Mouse (Mus musculus): Measurements from ENCODE around the gene Tmem91. TPM values are rescaled to one million over a fixed set of nuclear protein-coding genes. Genes with fewer than 3 reads are reported as not detected.

The Tmem91 gene
- polyA plus RNA-seq, 1 experiment from 2014 or later = 1.0 TPM

DNA sequence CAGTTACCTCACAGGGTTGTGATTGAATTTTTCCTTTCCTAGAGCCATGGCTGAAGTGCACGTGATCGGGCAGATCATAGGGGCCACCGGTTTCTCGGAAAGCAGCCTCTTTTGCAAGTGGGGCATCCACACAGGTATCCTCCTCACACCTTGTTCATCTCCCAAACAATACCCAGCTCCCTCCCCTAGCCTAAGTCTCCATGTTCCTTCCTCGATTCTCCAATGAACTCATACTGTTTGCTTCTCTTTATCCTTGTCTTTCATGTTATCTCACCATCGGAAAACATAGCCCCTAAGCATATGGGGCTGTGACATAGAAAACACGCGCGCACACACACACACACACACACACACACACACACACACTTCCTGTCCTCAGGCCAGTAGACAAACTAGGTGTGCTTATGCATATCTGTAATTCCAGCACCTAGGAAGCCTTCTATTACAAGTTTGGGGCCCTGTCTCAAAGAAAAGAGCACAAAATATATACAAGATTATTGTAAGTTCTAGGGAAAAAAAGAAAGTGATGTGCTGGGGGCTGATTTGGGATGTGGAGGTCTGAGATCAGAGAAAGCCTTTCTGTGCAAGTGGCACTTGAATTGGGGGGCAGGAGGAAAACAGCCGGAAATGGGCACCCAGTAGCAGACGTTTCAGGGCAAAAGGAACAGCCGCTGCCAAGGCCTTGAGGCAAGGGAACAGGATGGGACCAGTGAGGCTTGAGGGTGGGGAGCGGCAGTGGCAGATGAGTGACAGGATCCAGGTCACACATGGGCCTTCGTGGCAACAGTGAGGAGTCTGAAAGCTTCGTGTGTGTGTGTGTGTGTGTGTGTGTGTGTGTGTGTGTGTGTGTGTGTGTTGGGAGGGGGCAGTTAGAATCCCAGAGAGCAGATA is 6.6 kb upstream of the Tmem91 start:
- Histone ChIP-seq H3K9me3 (replicated peaks) (no peaks in the 10 kb centered on the region), H3K27me3 (peaks cover 5% of the 10 kb centered on the region), H3K27ac (peak overlapping the region; percentile 92), H3K36me3 (peaks cover 8% of the 10 kb centered on the region; the same call in 1 of the 2 replicates), H3K9ac (peak overlapping the region; percentile 72), H3K4me2 (peak overlapping the region; percentile 79), H3K4me3 (replicated peaks) (peak overlapping the region; percentile 68), H3K4me1 (replicated peaks) (peaks cover 72% of the 10 kb centered on the region)
- 16% methylated on average over 15 of the region's 15 CpGs for WGBS (ENCODE audit: insufficient replicate concordance)
- no peak for ATAC-seq (ENCODE audit: low read depth)
- DNase-seq = no peak

DNA sequence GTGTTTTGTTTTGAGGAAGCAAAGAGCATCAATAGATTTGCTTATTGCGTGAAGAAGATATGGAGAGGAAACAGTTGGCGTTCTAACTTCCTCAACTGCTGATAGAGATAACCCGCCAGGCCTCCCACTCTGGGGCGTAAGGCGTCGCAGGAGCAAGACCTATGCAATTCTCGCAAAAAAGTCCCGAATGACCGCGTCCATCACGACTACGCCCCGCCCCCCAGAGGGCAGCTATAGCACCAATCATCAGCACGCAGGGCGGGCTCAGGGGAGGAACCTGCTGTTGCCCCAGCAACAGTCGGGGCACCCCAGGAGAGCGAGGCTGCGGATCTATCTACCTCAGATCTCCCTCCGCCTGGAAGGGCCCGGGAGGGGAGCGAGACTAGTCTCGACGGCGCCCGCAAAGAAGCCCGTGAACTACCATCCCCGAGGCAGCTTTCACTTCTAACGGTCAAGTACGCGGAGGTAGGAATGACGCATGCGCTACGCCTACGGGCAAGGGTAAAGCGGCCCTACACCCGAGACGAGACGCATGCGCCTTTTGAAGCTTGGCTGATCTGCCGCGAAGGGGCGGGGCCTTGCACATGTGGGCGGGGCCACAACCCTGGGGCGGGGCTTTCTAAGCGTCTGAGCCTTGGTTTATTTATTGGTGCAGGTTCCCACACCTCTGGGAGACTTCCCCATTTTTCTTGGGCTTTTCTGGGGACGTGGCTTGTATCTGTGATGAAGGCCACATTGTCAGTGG is 5.7 kb upstream of the Tmem91 start, which contains the start of gene B9d2:
Gene B9d2, plus strand, starts transcription at position 267 of the 745 bp plus-strand sequence.
- under 1% methylated on average over 46 of the region's 46 CpGs for WGBS (ENCODE audit: insufficient replicate concordance)
- H3K9ac ChIP-seq = peak within 1 kb of the TSS; percentile 72
- peaks cover 63% of the 10 kb centered on the region for H3K4me1 ChIP-seq (replicated peaks)
- peak within 1 kb of the TSS; percentile 92 for H3K27ac ChIP-seq
- peak; percentile 97 for DNase-seq
- H3K4me3 ChIP-seq (replicated peaks) = peak within 1 kb of the TSS; percentile 68
- no peaks in the 10 kb centered on the region for H3K9me3 ChIP-seq (replicated peaks)
- H3K36me3 ChIP-seq = 0 out of 2 replicates have a peak, but pooled peaks cover 8% of the 10 kb centered on the region
- peak within 1 kb of the TSS; percentile 79 for H3K4me2 ChIP-seq
- peaks cover 13% of the 10 kb centered on the region for H3K27me3 ChIP-seq
- ATAC-seq (ENCODE audit: low read depth) = peak; percentile 96

- Histone ChIP-seq H3K27me3 (peaks cover 20% of the 10 kb centered on the region), H3K4me1 (replicated peaks) (peaks cover 60% of the 10 kb centered on the region)
- no peak for ATAC-seq (ENCODE audit: low read depth)
These were observed 5.0 kb upstream of the Tmem91 start for GRCm38 (mm10) chr7:25679971-25680370.

GRCm38 (mm10) chr7:25677013-25677412 is 2.0 kb upstream of the Tmem91 start:
- H3K27ac ChIP-seq = no peak overlapping the region
- DNase-seq (no peak), ATAC-seq (ENCODE audit: low read depth) (no peak)
- no peaks in the 10 kb centered on the region for H3K9me3 ChIP-seq (replicated peaks)
- H3K9ac ChIP-seq = no peak overlapping the region
- H3K4me3 ChIP-seq (replicated peaks) = no peak overlapping the region
- no peaks in the 10 kb centered on the region for H3K36me3 ChIP-seq
- no peak overlapping the region for H3K4me2 ChIP-seq
- WGBS (ENCODE audit: insufficient replicate concordance) = 80% methylated on average over 7 of the region's 7 CpGs
- H3K27me3 ChIP-seq = peaks cover 41% of the 10 kb centered on the region
- peaks cover 38% of the 10 kb centered on the region for H3K4me1 ChIP-seq (replicated peaks)

More at GRCm38 (mm10) chr7:25679971-25680370, 5.0 kb upstream of the Tmem91 start:
- Histone ChIP-seq H3K4me2 (peak overlapping the region; percentile 79), H3K4me3 (replicated peaks) (peak overlapping the region; percentile 68), H3K9me3 (replicated peaks) (no peaks in the 10 kb centered on the region), H3K9ac (peak overlapping the region; percentile 57), H3K27ac (peak overlapping the region; percentile 92), H3K36me3 (0 out of 2 replicates have a peak, but pooled peaks cover 8% of the 10 kb centered on the region)
- no peak for DNase-seq
- WGBS (ENCODE audit: insufficient replicate concordance) = 2% methylated on average over 6 of the region's 6 CpGs

- no peak for DNase-seq
These were observed 1.3 kb upstream of the Tmem91 start for GRCm38 (mm10) chr7:25676085-25676781.

GRCm38 (mm10) chr7:25675405-25675804 is 439 bp upstream of the Tmem91 start:
- H3K9ac ChIP-seq = no peak overlapping the region
- no peak overlapping the region for H3K27ac ChIP-seq
- H3K4me2 ChIP-seq = peak overlapping the region; percentile 68
- no peak overlapping the region for H3K4me3 ChIP-seq (replicated peaks)
- WGBS (ENCODE audit: insufficient replicate concordance) = 50% methylated on average over 6 of the region's 6 CpGs
- H3K4me1 ChIP-seq (replicated peaks) = peaks cover 27% of the 10 kb centered on the region
- no peak for ATAC-seq (ENCODE audit: low read depth)
- no peaks in the 10 kb centered on the region for H3K9me3 ChIP-seq (replicated peaks)
- H3K27me3 ChIP-seq = peaks cover 41% of the 10 kb centered on the region
- H3K36me3 ChIP-seq = no peaks in the 10 kb centered on the region
- DNase-seq = no peak

More at GRCm38 (mm10) chr7:25676085-25676781, 1.3 kb upstream of the Tmem91 start:
- Histone ChIP-seq H3K9me3 (replicated peaks) (no peaks in the 10 kb centered on the region), H3K27me3 (peaks cover 41% of the 10 kb centered on the region), H3K4me2 (no peak overlapping the region), H3K36me3 (no peaks in the 10 kb centered on the region), H3K27ac (no peak overlapping the region), H3K4me1 (replicated peaks) (peaks cover 30% of the 10 kb centered on the region), H3K4me3 (replicated peaks) (no peak overlapping the region), H3K9ac (no peak overlapping the region)
- 77% methylated on average over 15 of the region's 15 CpGs for WGBS (ENCODE audit: insufficient replicate concordance)
- no peak for ATAC-seq (ENCODE audit: low read depth)

GRCm38 (mm10) chr7:25674297-25674696 is 669 bp downstream of the Tmem91 start:
- Histone ChIP-seq H3K27me3 (peaks cover 41% of the 10 kb centered on the region), H3K9ac (peak overlapping the region; percentile 45; the same call in 1 of the 2 replicates), H3K4me1 (replicated peaks) (peaks cover 17% of the 10 kb centered on the region), H3K4me3 (replicated peaks) (peak overlapping the region; percentile 48), H3K36me3 (no peaks in the 10 kb centered on the region), H3K9me3 (replicated peaks) (no peaks in the 10 kb centered on the region), H3K4me2 (peak overlapping the region; percentile 68), H3K27ac (no peak overlapping the region)
- DNase-seq (no peak), ATAC-seq (ENCODE audit: low read depth) (no peak)
- WGBS (ENCODE audit: insufficient replicate concordance) = 20% methylated on average over 9 of the region's 9 CpGs

DNA sequence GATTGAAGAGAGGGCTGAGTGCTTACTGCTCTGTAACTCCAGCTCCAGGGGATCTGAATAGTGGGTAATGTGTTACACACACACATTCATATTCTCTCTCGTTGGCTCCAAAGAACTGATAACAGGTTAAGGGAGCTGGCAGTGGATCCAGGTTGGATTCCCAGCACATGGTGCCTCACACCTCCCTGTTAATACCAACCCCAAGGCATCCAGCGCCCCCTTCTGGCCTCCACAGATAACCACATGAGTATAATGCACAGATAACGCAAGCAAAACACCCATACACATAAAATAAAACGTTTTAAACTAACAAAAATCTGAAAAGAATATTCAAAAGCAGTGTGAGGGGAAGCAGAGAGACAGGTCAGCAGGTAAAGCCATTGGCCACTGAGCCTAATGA is 2.5 kb downstream of the Tmem91 start:
- Histone ChIP-seq H3K9me3 (replicated peaks) (no peaks in the 10 kb centered on the region), H3K4me3 (replicated peaks) (no peak overlapping the region), H3K27ac (no peak overlapping the region), H3K36me3 (peaks cover 15% of the 10 kb centered on the region), H3K9ac (no peak overlapping the region), H3K4me1 (replicated peaks) (peaks cover 12% of the 10 kb centered on the region), H3K4me2 (no peak overlapping the region), H3K27me3 (peaks cover 41% of the 10 kb centered on the region)
- ATAC-seq (ENCODE audit: low read depth) (no peak), DNase-seq (no peak)
- 47% methylated on average over 4 of the region's 4 CpGs for WGBS (ENCODE audit: insufficient replicate concordance)

DNA sequence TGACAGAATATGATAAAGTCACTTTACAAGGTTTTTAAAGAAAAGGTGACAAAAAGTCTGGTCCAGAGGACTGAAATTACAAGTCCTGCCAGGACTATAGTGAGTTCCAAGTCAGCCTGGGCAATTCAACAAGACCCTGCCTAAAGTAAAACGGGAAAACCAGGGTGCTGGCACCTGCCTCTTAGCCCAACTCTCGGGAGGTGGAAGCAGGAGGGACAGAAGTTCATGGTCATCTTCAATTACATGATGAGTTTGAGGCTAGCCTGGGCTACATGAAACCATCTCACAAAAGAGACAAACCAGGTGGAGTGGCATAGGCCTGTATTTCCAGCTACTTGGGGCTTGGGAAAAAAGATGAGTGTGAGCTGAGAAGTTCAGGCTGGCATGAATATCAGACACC is 3.3 kb downstream of the Tmem91 start:
- ATAC-seq (ENCODE audit: low read depth) (no peak), DNase-seq (no peak)
- H3K27me3 ChIP-seq = peaks cover 37% of the 10 kb centered on the region
- no peak overlapping the region for H3K27ac ChIP-seq
- no peak overlapping the region for H3K9ac ChIP-seq
- WGBS (ENCODE audit: insufficient replicate concordance) = 60% methylated on average over 2 of the region's 2 CpGs
- H3K9me3 ChIP-seq (replicated peaks) = no peaks in the 10 kb centered on the region
- H3K4me1 ChIP-seq (replicated peaks) = peaks cover 12% of the 10 kb centered on the region
- H3K4me2 ChIP-seq = no peak overlapping the region
- peaks cover 23% of the 10 kb centered on the region for H3K36me3 ChIP-seq
- no peak overlapping the region for H3K4me3 ChIP-seq (replicated peaks)

- Histone ChIP-seq H3K9ac (no peak overlapping the region), H3K9me3 (replicated peaks) (no peaks in the 10 kb centered on the region), H3K36me3 (peaks cover 39% of the 10 kb centered on the region), H3K27me3 (peaks cover 22% of the 10 kb centered on the region), H3K27ac (no peak overlapping the region), H3K4me1 (replicated peaks) (peaks cover 9% of the 10 kb centered on the region), H3K4me2 (no peak overlapping the region), H3K4me3 (replicated peaks) (no peak overlapping the region)
- 69% methylated on average over 4 of the region's 4 CpGs for WGBS (ENCODE audit: insufficient replicate concordance)
- no peak for ATAC-seq (ENCODE audit: low read depth)
- DNase-seq = no peak
These were observed 4.9 kb downstream of the Tmem91 start for GRCm38 (mm10) chr7:25670096-25670495.

- Histone ChIP-seq H3K27ac (no peak overlapping the region), H3K4me1 (replicated peaks) (peaks cover 4% of the 10 kb centered on the region), H3K4me2 (no peak overlapping the region), H3K4me3 (replicated peaks) (no peak overlapping the region), H3K27me3 (peaks cover 18% of the 10 kb centered on the region), H3K9ac (no peak overlapping the region), H3K36me3 (peaks cover 43% of the 10 kb centered on the region), H3K9me3 (replicated peaks) (no peaks in the 10 kb centered on the region)
- ATAC-seq (ENCODE audit: low read depth) (no peak), DNase-seq (no peak)
- 81% methylated on average over 9 of the region's 9 CpGs for WGBS (ENCODE audit: insufficient replicate concordance)
These were observed 5.3 kb downstream of the Tmem91 start for GRCm38 (mm10) chr7:25669631-25670030.

Measured in liver, embryonic 13.5 days (tissue).